Mouse (Mus musculus) brain, embryonic 18.5 days (tissue): Measurements from ENCODE around the gene BC035044.
"Not testable (repeated sequence)": the region's sequence is repeated elsewhere in the genome, so short reads cannot be mapped to it uniquely, and the experiment has no call there.

Source experiments
- DNase-seq: peaks from one replicate; pipeline ENCODE4 v3.0.0-alpha.2; 2012; ENCODE audit warnings: low read depth, low spot score

The BC035044 gene

DNA sequence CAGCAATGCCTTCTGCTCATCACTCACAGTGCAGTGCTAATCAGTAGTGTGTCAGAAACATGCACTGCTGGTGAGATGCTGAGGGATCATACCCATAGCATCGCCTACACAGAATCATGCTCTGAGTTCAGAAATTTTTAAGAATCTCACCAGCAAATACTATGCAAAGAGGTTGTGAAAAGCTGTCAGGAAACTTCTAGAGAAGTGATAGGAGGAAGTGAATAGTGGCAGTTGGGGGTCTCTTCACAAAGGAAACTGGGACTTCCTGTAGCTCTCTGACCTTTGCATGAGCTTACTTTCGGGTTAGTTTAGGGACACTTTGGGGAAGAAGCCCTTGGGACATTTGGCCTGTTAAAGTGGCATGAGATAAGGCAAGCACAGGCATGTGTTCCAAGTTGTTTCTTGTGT, at the start of gene BC035044:
Gene BC035044, minus strand, starts transcription at position 179 of the 408 bp plus-strand sequence.
- no peak for DNase-seq

GRCm38 (mm10) chr6:128935889-128936665, 45.2 kb upstream of the BC035044 start:
- DNase-seq: not testable (repeated sequence)

DNA sequence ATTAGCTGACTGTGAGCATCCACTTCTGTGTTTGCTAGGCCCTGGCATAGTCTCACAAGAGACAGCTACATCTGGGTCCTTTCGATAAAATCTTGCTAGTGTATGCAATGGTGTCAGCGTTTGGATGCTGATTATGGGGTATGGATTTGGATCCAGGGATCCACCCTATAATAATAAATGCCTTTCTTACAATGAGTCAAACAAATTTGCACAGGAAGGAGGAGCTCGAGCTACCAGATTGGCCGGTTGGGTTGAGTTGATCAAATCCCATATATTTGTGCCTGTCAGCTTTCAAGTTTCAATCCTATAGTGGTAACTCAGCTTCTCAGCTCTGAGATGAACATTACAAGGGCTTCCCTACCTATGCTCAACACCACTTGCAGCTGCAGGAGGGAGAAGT, 43.2 kb upstream of the BC035044 start, which contains the start of gene Clec2g:
Gene Clec2g, plus strand, starts transcription at position 301 of the 400 bp plus-strand sequence.
- not testable (repeated sequence) for DNase-seq

DNA sequence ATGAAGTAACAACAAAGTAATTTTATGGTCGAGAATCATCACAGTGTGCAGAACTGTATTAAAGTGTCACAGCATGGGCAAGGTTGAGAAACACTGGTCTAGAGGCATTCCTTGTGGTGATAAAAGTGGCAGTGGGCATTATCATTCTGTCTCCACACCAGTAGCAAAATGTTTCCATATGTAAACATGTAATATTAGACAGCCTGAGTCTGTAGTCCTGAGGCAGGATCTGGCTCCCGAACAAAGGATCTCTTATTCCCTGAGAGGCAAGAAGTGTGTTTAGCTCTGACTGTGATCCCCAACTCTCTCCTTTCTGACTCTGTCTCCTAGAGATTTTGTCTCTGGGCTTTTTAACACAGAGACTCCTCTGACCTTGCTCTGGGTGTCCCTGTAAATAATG, 42.1 kb upstream of the BC035044 start:
- DNase-seq: no peak

- DNase-seq: no peak
These were observed 26.4 kb upstream of the BC035044 start for GRCm38 (mm10) chr6:128917322-128917721.

GRCm38 (mm10) chr6:128913598-128914254, 22.8 kb upstream of the BC035044 start:
- no peak for DNase-seq

GRCm38 (mm10) chr6:128900796-128901552, 10.0 kb upstream of the BC035044 start:
- DNase-seq: not testable (repeated sequence)

- no peak for DNase-seq
These were observed 9.1 kb upstream of the BC035044 start for GRCm38 (mm10) chr6:128900044-128900443.

DNA sequence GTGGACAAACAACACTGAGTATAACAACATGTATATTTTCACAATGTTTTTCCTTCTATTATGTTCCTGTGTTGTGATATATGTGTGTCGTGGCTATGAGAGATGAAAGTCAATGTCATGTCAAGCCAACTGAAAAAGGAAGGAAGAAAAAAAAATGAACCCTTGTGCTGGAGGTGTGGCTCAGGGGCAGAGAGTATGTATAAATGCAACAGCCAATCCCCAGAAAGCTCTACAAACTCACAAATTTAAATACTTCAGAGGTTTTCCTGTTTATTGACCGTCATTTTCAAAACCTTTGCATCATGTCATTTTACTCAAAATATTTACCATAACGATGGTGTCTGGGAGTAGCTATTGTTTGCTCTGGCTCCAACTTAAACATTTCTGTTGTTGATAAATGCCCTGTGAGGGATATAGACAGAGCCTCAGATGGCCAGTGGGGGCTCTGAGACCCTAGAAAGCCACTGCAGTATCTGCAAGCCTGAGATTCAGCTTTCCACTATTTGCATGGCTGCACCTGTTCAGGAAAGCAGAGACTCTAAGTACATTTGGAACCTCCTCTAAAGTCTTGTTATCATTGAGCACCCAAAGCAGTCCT, 4.6 kb upstream of the BC035044 start:
- no peak for DNase-seq

DNA sequence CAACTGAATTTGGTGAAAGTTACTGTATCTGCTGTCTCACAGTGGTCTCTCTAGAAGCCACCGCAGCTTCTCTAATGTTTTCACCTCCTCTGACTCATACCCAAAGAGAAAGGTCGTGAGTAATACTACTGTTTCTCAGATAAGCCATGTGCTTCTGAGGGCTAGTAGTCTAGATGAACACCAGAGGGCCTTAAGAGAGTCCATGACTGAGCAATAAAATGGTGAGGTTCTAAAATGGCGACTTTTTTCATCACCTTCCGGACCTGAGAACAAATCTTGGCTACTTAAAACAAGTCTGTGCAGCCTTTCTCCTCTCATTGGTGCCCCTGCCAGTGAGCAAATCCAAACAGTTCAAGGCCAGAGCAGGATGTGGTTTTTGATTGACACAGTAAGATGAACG, 2.1 kb downstream of the BC035044 start:
- DNase-seq: no peak

- not testable (repeated sequence) for DNase-seq
These were observed 3.7 kb downstream of the BC035044 start, which contains the start of gene Clec2i for GRCm38 (mm10) chr6:128887091-128887790. Gene Clec2i (plus strand): TSS chr6:128887588.

- no peak for DNase-seq
These were observed 18.9 kb downstream of the BC035044 start for GRCm38 (mm10) chr6:128871910-128872610.

DNA sequence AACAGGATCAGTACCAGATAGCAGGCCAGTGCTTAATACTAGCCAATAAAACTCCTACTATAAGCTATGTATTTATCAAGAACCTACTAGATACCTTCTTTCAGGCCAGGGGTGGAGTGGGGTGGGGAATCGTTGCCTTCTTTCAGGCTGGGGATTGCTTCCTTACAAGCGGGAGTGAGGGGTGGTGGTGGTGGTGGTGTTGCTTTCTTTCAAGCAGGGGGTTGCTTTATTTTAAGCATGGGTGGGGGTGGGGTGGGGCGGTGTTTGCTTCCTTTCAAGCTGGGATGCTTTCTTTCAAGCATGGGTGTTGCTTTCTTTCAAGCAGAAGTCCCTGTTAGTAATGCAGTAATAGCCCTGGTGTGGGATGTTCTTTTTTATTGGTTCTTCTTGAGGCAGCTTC, 22.1 kb downstream of the BC035044 start:
- DNase-seq: no peak

DNA sequence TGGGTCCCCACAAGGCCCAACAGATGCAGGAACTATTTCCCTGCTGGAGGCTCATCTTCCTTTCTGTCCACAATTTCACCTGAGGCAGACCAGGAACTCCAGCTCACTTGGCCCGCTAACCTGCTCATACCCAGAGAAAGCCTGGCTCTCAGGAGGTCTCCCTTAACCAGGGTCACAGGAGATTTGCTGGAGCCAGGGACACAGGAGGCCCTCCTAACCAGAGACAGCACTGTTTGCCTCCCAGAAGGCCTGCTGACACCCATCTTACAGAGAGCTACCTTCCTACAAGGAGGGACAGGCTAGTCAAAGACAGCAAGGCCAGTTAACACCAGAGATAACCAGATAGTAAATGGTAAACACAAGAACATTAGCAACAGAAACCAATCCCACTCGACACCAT, 33.0 kb downstream of the BC035044 start:
- no peak for DNase-seq

GRCm38 (mm10) chr6:128856250-128856649, 34.7 kb downstream of the BC035044 start:
- DNase-seq: no peak

GRCm38 (mm10) chr6:128855477-128855876, 35.4 kb downstream of the BC035044 start:
- no peak for DNase-seq

GRCm38 (mm10) chr6:128854895-128855294, 36.0 kb downstream of the BC035044 start:
- no peak for DNase-seq

DNA sequence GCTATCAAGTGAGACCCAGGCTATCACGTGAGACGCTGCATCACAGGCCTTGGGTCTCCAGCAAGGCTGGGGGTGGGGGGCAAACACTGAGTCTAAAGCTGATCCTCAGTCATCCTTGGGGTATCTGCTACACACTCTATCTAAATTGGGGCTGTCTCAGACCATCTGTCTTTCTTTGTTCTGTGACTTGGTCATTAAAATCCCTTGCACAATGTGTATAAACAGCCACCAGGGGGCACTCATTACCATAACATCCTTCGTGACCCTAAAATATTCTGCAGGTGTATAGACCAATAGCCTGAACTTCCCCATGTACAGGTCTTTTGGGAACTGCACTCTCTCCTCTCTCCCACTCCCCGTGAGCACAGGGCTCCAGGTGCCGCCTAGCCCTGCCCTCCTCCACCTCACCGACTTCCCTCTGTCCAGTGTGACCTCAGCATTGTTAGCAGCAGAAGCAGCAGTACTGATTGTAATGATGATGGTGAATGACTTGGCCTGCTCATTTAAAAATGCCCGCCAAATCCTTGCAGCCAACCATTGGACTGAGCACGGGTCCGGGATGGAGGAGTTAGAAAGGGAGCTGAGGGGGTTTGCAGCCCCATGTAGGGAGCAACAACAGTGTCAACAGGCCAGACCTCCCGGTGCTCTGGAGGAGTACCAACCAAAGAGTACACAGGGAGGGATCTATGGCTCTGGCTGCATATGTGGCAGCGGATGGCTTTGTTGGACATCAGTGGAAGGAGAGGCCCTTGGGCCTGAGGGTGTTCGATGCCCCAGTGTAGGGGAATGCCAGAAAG, 36.7 kb downstream of the BC035044 start:
- no peak for DNase-seq

GRCm38 (mm10) chr6:128852766-128853165, 38.2 kb downstream of the BC035044 start:
- DNase-seq: no peak

DNA sequence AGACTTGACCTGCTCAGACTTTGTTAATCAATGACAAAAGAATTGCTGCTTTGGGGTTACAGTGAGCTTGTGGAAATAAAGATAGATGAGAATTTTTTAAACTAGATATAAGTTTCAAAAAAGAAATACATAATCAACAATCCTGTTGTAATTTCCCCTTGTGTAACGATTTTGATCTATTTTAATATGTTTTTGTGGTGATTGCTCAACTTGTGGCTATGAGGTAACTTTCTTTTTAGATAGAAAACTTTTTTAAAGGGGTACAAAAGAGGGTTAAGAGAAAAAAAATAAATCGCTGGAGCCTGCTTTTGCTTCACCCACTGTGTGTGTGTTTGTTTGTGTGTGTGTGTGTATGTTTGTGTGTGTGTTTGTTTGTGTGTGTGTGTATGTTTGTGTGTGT, 39.8 kb downstream of the BC035044 start:
- DNase-seq: no peak
